Mouse (Mus musculus): Measurements from ENCODE around the gene Med25. TPM values are rescaled to one million over a fixed set of nuclear protein-coding genes. Genes with fewer than 3 reads are reported as not detected.
A peak's percentile ranks its signal among the peaks of the same experiment; 100 is the strongest.

The Med25 gene
- polyA plus RNA-seq, 1 experiment from 2014 or later = 75.4 TPM

GRCm38 (mm10) chr7:44896499-44896898 is 4.0 kb upstream of the Med25 start:
- no peaks in the 10 kb centered on the region for H3K27me3 ChIP-seq (replicated peaks; ENCODE audit: control insufficient read depth, insufficient read depth, low read length)
- WGBS = 33% methylated on average over 10 of the region's 10 CpGs
- no peak for ATAC-seq

DNA sequence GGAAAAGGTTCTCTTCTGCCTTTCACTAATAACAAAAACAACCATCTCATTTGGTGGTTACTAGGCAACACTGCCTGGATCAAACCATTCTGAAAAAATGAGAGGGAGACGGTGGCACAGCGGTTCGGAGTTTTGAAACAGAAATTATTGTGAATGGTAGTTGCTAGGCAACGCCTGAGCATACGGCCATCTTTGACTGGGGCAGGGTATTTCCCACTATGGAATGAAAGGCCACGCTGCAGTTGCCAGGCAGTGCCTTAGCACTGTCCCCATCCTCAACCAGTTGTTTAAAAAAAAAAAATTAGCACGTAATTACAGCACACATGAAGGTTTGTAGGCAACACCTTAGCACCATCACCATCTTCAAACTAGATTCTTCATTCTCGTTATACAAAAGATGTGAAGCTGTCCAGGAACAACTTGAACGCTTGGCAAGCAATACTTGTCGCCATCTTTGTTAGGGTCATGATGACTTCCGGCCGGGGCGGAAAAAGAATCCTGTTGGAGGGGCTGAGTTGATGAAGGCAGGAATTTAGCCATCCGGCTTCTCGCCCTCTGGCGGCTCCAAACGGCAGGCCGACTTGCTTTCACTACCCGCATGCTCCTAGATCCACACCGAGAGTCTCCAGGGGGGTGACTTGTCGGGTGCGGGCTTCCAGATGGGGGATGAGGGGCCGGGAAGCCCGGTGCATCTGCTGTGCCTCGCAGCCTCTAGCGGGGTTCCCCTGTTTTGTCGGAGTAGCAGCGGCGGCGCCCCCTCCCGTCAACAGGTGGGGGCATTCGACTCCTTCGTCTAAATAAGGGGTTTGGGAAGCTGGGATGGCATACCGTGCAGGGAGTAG is 3.3 kb upstream of the Med25 start, which contains the start of gene Fuz:
Fuz (plus strand) TSS at position 487 of the 842 bp plus-strand sequence.
- no peaks in the 10 kb centered on the region for H3K9me3 ChIP-seq (replicated peaks; ENCODE audit: control insufficient read depth, low read length)
- H3K4me1 ChIP-seq (ENCODE audit: control insufficient read depth, insufficient read depth, low read length) = peaks cover 33% of the 10 kb centered on the region
- H3K27me3 ChIP-seq (replicated peaks; ENCODE audit: control insufficient read depth, insufficient read depth, low read length) = no peaks in the 10 kb centered on the region
- peak; percentile 75 for ATAC-seq
- under 1% methylated on average over 34 of the region's 34 CpGs for WGBS
- H3K36me3 ChIP-seq (ENCODE audit: control insufficient read depth, insufficient read depth, low read length) = peaks cover 19% of the 10 kb centered on the region
- DNase-seq (ENCODE audit: low spot score) = peak; percentile 99
- peak within 1 kb of the TSS; percentile 79 for H3K9ac ChIP-seq (ENCODE audit: low read length)
- peak within 1 kb of the TSS; percentile 90 for H3K27ac ChIP-seq (ENCODE audit: low read depth, low read length)
- H3K4me2 ChIP-seq (ENCODE audit: low read length) = peak within 1 kb of the TSS; percentile 83
- H3K4me3 ChIP-seq (ENCODE audit: low read depth, low read length) = peak within 1 kb of the TSS; percentile 58

More at GRCm38 (mm10) chr7:44896499-44896898, 4.0 kb upstream of the Med25 start:
- H3K27ac ChIP-seq (ENCODE audit: low read depth, low read length) = peak overlapping the region; percentile 90
- peaks cover 26% of the 10 kb centered on the region for H3K36me3 ChIP-seq (ENCODE audit: control insufficient read depth, insufficient read depth, low read length)
- H3K9ac ChIP-seq (ENCODE audit: low read length) = peak overlapping the region; percentile 79
- H3K4me3 ChIP-seq (ENCODE audit: low read depth, low read length) = peak overlapping the region; percentile 58
- H3K4me2 ChIP-seq (ENCODE audit: low read length) = peak overlapping the region; percentile 83
- no peaks in the 10 kb centered on the region for H3K9me3 ChIP-seq (replicated peaks; ENCODE audit: control insufficient read depth, low read length)
- H3K4me1 ChIP-seq (ENCODE audit: control insufficient read depth, insufficient read depth, low read length) = peaks cover 26% of the 10 kb centered on the region
- DNase-seq (ENCODE audit: low spot score) = no peak

DNA sequence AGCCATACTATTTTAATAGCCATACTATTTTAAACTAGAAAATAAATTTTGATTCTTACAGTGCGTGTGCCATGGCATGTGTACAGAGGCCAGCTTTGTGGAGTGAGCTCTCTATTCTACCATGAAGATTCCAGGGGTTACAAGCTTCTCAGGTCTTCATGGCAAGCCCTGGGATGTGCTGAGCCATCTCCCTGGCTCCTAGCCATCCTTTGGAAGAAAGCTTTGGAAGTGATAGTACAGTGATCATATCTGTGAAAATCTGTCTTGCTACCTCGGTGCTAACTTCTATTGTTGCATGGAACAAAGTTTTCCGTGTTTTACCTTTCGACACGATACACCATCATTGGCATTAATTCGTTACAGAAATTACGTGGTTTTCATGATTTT is 2.7 kb upstream of the Med25 start:
- Histone ChIP-seq H3K4me3 (ENCODE audit: low read depth, low read length) (peak overlapping the region; percentile 58), H3K4me1 (ENCODE audit: control insufficient read depth, insufficient read depth, low read length) (peaks cover 38% of the 10 kb centered on the region), H3K4me2 (ENCODE audit: low read length) (peak overlapping the region; percentile 83), H3K36me3 (ENCODE audit: control insufficient read depth, insufficient read depth, low read length) (peaks cover 13% of the 10 kb centered on the region), H3K27ac (ENCODE audit: low read depth, low read length) (peak overlapping the region; percentile 90), H3K27me3 (replicated peaks; ENCODE audit: control insufficient read depth, insufficient read depth, low read length) (no peaks in the 10 kb centered on the region), H3K9me3 (replicated peaks; ENCODE audit: control insufficient read depth, low read length) (no peaks in the 10 kb centered on the region), H3K9ac (ENCODE audit: low read length) (peak overlapping the region; percentile 17; the same call in 1 of the 2 replicates)
- ATAC-seq (peak; percentile 13; the same call in 1 of the 2 replicates), DNase-seq (ENCODE audit: low spot score) (no peak)
- 11% methylated on average over 7 of the region's 7 CpGs for WGBS

DNA sequence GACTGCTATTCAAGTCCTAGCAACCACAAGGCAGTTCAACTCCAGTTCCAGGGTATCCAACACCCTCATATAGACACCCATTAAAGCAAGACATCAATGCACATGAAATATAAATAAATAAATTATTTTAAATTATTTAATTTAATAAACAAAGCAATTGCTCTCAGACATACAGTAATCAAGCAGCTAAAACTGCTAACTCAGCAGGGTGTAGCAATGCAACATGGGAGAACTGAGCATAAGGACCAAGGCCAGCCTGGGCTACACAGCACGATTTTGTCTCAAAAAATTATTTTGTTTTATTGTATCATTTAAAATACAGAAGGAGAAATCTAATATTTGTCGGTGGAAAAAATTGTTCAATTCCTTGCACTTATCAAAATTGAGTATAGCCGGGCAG is 1.7 kb upstream of the Med25 start:
- no peak overlapping the region for H3K9ac ChIP-seq (ENCODE audit: low read length)
- peaks cover 13% of the 10 kb centered on the region for H3K36me3 ChIP-seq (ENCODE audit: control insufficient read depth, insufficient read depth, low read length)
- WGBS = 92% methylated on average over 3 of the region's 3 CpGs
- no peaks in the 10 kb centered on the region for H3K9me3 ChIP-seq (replicated peaks; ENCODE audit: control insufficient read depth, low read length)
- peak overlapping the region; percentile 90; the same call in 1 of the 2 replicates for H3K27ac ChIP-seq (ENCODE audit: low read depth, low read length)
- peaks cover 38% of the 10 kb centered on the region for H3K4me1 ChIP-seq (ENCODE audit: control insufficient read depth, insufficient read depth, low read length)
- peak overlapping the region; percentile 94; the same call in 1 of the 2 replicates for H3K4me2 ChIP-seq (ENCODE audit: low read length)
- no peaks in the 10 kb centered on the region for H3K27me3 ChIP-seq (replicated peaks; ENCODE audit: control insufficient read depth, insufficient read depth, low read length)
- ATAC-seq (no peak), DNase-seq (ENCODE audit: low spot score) (no peak)
- H3K4me3 ChIP-seq (ENCODE audit: low read depth, low read length) = no peak overlapping the region

GRCm38 (mm10) chr7:44893197-44893596 is 685 bp upstream of the Med25 start:
- H3K9ac ChIP-seq (ENCODE audit: low read length) = peak overlapping the region; percentile 45
- DNase-seq (ENCODE audit: low spot score) (peak; percentile 77), ATAC-seq (no peak)
- H3K4me1 ChIP-seq (ENCODE audit: control insufficient read depth, insufficient read depth, low read length) = peaks cover 38% of the 10 kb centered on the region
- H3K27ac ChIP-seq (ENCODE audit: low read depth, low read length) = peak overlapping the region; percentile 90
- WGBS = 0% methylated on average over 8 of the region's 8 CpGs
- peaks cover 17% of the 10 kb centered on the region for H3K36me3 ChIP-seq (ENCODE audit: control insufficient read depth, insufficient read depth, low read length)
- peak overlapping the region; percentile 87 for H3K4me3 ChIP-seq (ENCODE audit: low read depth, low read length)
- no peaks in the 10 kb centered on the region for H3K27me3 ChIP-seq (replicated peaks; ENCODE audit: control insufficient read depth, insufficient read depth, low read length)
- no peaks in the 10 kb centered on the region for H3K9me3 ChIP-seq (replicated peaks; ENCODE audit: control insufficient read depth, low read length)
- H3K4me2 ChIP-seq (ENCODE audit: low read length) = peak overlapping the region; percentile 94

DNA sequence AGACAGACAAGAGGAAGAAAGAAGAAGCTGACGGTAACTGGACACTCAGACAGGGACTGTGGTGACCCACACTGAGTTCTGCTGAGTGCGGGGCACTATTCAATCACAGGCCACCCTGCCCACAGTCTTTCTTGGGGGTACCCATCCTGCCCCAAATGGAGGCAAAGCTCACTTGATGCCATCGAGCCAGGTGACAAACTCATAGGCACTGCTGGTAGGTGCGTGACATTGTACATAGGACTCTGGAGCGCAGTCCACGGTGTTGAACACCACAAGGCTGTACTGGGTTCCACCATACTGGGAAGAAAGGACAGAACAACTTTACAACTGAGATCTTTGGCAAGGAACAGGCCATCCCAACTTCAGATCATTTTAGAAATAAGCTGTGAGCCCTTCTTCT is 901 bp downstream of the Med25 start:
- peak overlapping the region; percentile 97 for H3K27ac ChIP-seq (ENCODE audit: low read depth, low read length)
- DNase-seq (ENCODE audit: low spot score) (no peak), ATAC-seq (no peak)
- peaks cover 31% of the 10 kb centered on the region for H3K36me3 ChIP-seq (ENCODE audit: control insufficient read depth, insufficient read depth, low read length)
- H3K9me3 ChIP-seq (replicated peaks; ENCODE audit: control insufficient read depth, low read length) = no peaks in the 10 kb centered on the region
- peak overlapping the region; percentile 94 for H3K4me2 ChIP-seq (ENCODE audit: low read length)
- peaks cover 34% of the 10 kb centered on the region for H3K4me1 ChIP-seq (ENCODE audit: control insufficient read depth, insufficient read depth, low read length)
- H3K27me3 ChIP-seq (replicated peaks; ENCODE audit: control insufficient read depth, insufficient read depth, low read length) = no peaks in the 10 kb centered on the region
- 12% methylated on average over 6 of the region's 6 CpGs for WGBS
- peak overlapping the region; percentile 91 for H3K9ac ChIP-seq (ENCODE audit: low read length)
- H3K4me3 ChIP-seq (ENCODE audit: low read depth, low read length) = peak overlapping the region; percentile 87

- DNase-seq (ENCODE audit: low spot score) = peak; percentile 29
- Histone ChIP-seq H3K9ac (ENCODE audit: low read length) (peak overlapping the region; percentile 91), H3K27ac (ENCODE audit: low read depth, low read length) (no peak overlapping the region), H3K4me3 (ENCODE audit: low read depth, low read length) (peak overlapping the region; percentile 87), H3K9me3 (replicated peaks; ENCODE audit: control insufficient read depth, low read length) (no peaks in the 10 kb centered on the region), H3K36me3 (ENCODE audit: control insufficient read depth, insufficient read depth, low read length) (peaks cover 39% of the 10 kb centered on the region), H3K27me3 (replicated peaks; ENCODE audit: control insufficient read depth, insufficient read depth, low read length) (no peaks in the 10 kb centered on the region), H3K4me2 (ENCODE audit: low read length) (peak overlapping the region; percentile 94), H3K4me1 (ENCODE audit: control insufficient read depth, insufficient read depth, low read length) (peaks cover 31% of the 10 kb centered on the region)
- WGBS = 50% methylated on average over 4 of the region's 4 CpGs
- no peak for ATAC-seq
Observed at GRCm38 (mm10) chr7:44890737-44891136, 1.8 kb downstream of the Med25 start.

DNA sequence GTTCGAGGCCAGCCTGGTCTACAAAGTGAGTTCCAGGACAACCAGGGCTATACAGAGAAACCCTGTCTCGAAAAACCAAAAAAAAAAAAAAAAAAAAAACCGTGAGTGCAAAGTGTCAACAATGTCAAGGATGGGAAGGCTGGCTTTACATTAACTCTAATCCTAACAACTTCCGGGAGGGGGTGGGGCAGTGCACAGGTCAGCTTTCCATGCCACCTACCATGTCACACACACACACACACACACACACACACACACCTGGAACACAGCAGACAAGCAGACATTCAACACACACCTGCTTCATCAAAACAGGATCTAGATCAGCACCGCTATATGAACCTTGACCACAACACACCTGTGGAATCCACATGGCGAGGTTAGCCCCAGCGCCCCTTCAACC is 2.3 kb downstream of the Med25 start:
- Histone ChIP-seq H3K4me1 (ENCODE audit: control insufficient read depth, insufficient read depth, low read length) (peaks cover 30% of the 10 kb centered on the region), H3K9me3 (replicated peaks; ENCODE audit: control insufficient read depth, low read length) (no peaks in the 10 kb centered on the region), H3K36me3 (ENCODE audit: control insufficient read depth, insufficient read depth, low read length) (peaks cover 44% of the 10 kb centered on the region), H3K4me2 (ENCODE audit: low read length) (peak overlapping the region; percentile 94), H3K4me3 (ENCODE audit: low read depth, low read length) (peak overlapping the region; percentile 87; the same call in 1 of the 2 replicates), H3K27me3 (replicated peaks; ENCODE audit: control insufficient read depth, insufficient read depth, low read length) (no peaks in the 10 kb centered on the region), H3K27ac (ENCODE audit: low read depth, low read length) (no peak overlapping the region), H3K9ac (ENCODE audit: low read length) (peak overlapping the region; percentile 91; the same call in 1 of the 2 replicates)
- ATAC-seq (no peak), DNase-seq (ENCODE audit: low spot score) (no peak)
- WGBS = 91% methylated on average over 6 of the region's 7 CpGs
